Mouse (Mus musculus) heart, postnatal 0 days (tissue): Measurements from ENCODE around the gene Casq2. TPM values are rescaled to one million over a fixed set of nuclear protein-coding genes. Genes with fewer than 3 reads are reported as not detected.
A peak's percentile ranks its signal among the peaks of the same experiment; 100 is the strongest.

Experiments used
- ATAC-seq: fragments of 200-750 bp; cut with Nextera tagmentation; 2 replicates; pipeline ENCODE4 v1.8.0; 2017; ENCODE audit warnings: low read depth, moderate number of reproducible peaks, moderate library complexity; ENCODE audit not compliant: insufficient read depth
- DNase-seq: peaks from one replicate; pipeline ENCODE4 v3.0.0-alpha.2; 2016; ENCODE audit warnings: low spot score
- H3K27ac ChIP-seq: fragments of 300-500 bp; sonication (generic); 2 replicates; pipeline ENCODE4 v1.5.1; 2014; ENCODE audit warnings: low read depth, mild to moderate bottlenecking
- H3K27me3 ChIP-seq: fragments of 300-500 bp; sonication (generic); 2 replicates; pipeline ENCODE4 v1.6.1; 2014; ENCODE audit warnings: low read length, mixed read lengths; ENCODE audit not compliant: control insufficient read depth, insufficient read depth
- H3K36me3 ChIP-seq: fragments of 300-500 bp; sonication (generic); replicated peaks from 2 replicates; pipeline ENCODE4 v1.6.1; 2014; ENCODE audit warnings: low read length, mixed read lengths; ENCODE audit not compliant: control insufficient read depth, insufficient read depth
- H3K4me1 ChIP-seq: fragments of 300-500 bp; sonication (generic); 2 replicates; pipeline ENCODE4 v1.6.1; 2014; ENCODE audit warnings: antibody characterized with exemption; ENCODE audit not compliant: control insufficient read depth, insufficient read depth
- H3K4me2 ChIP-seq: fragments of 300-500 bp; sonication (generic); 2 replicates; pipeline ENCODE4 v1.6.1; 2014; ENCODE audit warnings: low read depth, mild to moderate bottlenecking, low read length, moderate library complexity
- H3K4me3 ChIP-seq: fragments of 300-500 bp; sonication (generic); 2 replicates; pipeline ENCODE4 v1.5.1; 2014; ENCODE audit warnings: low read depth, low read length
- H3K9ac ChIP-seq: fragments of 300-500 bp; sonication (generic); replicated peaks from 2 replicates; pipeline ENCODE4 v1.6.1; 2014; ENCODE audit warnings: low read depth, low read length, mixed read lengths
- H3K9me3 ChIP-seq: fragments of 300-500 bp; sonication (generic); replicated peaks from 2 replicates; pipeline ENCODE4 v1.6.1; 2016; ENCODE audit warnings: low read length; ENCODE audit not compliant: control insufficient read depth
- CTCF ChIP-seq: IDR thresholded peaks from 2 replicates; pipeline ENCODE4 v1.5.1; 2016; ENCODE audit warnings: antibody characterized with exemption, control low read depth, low read depth
- EP300 ChIP-seq: IDR thresholded peaks from 2 replicates; pipeline ENCODE4 v1.6.1; 2016; ENCODE audit warnings: antibody characterized with exemption, low read depth
- WGBS: fragments of 180-500 bp; shearing (Covaris S2); extraction: QIAGEN DNeasy Blood & Tissue Kit; methylation state at CpG from one replicate; pipeline ENCODE4 v1.1.7; 2014; 5-methylcytosine and 5-hydroxymethylcytosine counted together
- polyA plus RNA-seq: library from polyadenylated mRNA; unstranded; fragments of >200 nt; fragmentation: Nextera tagmentation; extraction: Ambion mirVana; gene quantifications from 2 replicates; pipeline ENCODE4 v1.2.1, GENCODE M21; 2015
- total RNA-seq: library from RNA; depleted of rRNA; stranded (reverse); fragments of >200 nt; gene quantifications from 2 replicates; pipeline ENCODE4 v1.2.3, GENCODE M21; 2014; ENCODE audit warnings: low replicate concordance; rRNA removed

Gene Casq2
- total and polyA plus RNA-seq, 2 experiments from 2014 or later, result 836 to 872 TPM

GRCm38 (mm10) chr3:102194291-102195051, 108.3 kb downstream of the Casq2 start:
- DNase-seq (no peak), ATAC-seq (no peak)
- Histone ChIP-seq H3K9me3 (no peaks in the 10 kb centered on the region), H3K4me2 (peak overlapping the region; percentile 33), H3K4me1 (peaks cover 65% of the 10 kb centered on the region), H3K4me3 (no peak overlapping the region), H3K27me3 (no peaks in the 10 kb centered on the region), H3K9ac (no peak overlapping the region), H3K36me3 (peaks cover 12% of the 10 kb centered on the region), H3K27ac (peak overlapping the region; percentile 69)
- TF ChIP-seq CTCF, result no peak
- whole genome bisulfite sequencing, result 42% methylated on average over 11 of the region's 11 CpGs

GRCm38 (mm10) chr3:102195762-102196161, 109.5 kb downstream of the Casq2 start:
- H3K9ac ChIP-seq, result no peak overlapping the region
- TF ChIP-seq EP300 (no peak), CTCF (no peak)
- DNase-seq (no peak), ATAC-seq (no peak)
- H3K4me3 ChIP-seq, result no peak overlapping the region
- H3K27me3 ChIP-seq, result no peaks in the 10 kb centered on the region
- H3K4me1 ChIP-seq, result peaks cover 64% of the 10 kb centered on the region
- H3K27ac ChIP-seq, result no peak overlapping the region
- H3K36me3 ChIP-seq, result peaks cover 12% of the 10 kb centered on the region
- no peak overlapping the region for H3K4me2 ChIP-seq
- 51% methylated on average over 2 of the region's 2 CpGs for WGBS
- no peaks in the 10 kb centered on the region for H3K9me3 ChIP-seq

Other genes with a start within 250 kb of the Casq2 start
- 1.6 TPM in 1 of 2 replicates, not detected in the other for gene Mab21l3, start 237.5 kb upstream of the Casq2 start, total RNA-seq
- 0.10 and 0.14 TPM in 2 replicates for gene Mab21l3, start 237.5 kb upstream of the Casq2 start, polyA plus RNA-seq
- 9.3 and 11.0 TPM in 2 replicates for gene Slc22a15, start 162.0 kb upstream of the Casq2 start, total RNA-seq
- 3.2 TPM in 2 replicates for gene Slc22a15, start 162.0 kb upstream of the Casq2 start, polyA plus RNA-seq
- not detected in 2 replicates for gene Nhlh2, start 76.3 kb upstream of the Casq2 start, total RNA-seq
- gene Nhlh2, start 76.3 kb upstream of the Casq2 start, polyA plus RNA-seq, result not detected in 2 replicates
- gene Vangl1, start 118.3 kb downstream of the Casq2 start, total RNA-seq, result 25.5 and 37.5 TPM in 2 replicates
- 10.8 and 12.4 TPM in 2 replicates for gene Vangl1, start 118.3 kb downstream of the Casq2 start, polyA plus RNA-seq